23 mouse cellular contexts compared by ENCODE assay signal in the genomic region with DNA sequence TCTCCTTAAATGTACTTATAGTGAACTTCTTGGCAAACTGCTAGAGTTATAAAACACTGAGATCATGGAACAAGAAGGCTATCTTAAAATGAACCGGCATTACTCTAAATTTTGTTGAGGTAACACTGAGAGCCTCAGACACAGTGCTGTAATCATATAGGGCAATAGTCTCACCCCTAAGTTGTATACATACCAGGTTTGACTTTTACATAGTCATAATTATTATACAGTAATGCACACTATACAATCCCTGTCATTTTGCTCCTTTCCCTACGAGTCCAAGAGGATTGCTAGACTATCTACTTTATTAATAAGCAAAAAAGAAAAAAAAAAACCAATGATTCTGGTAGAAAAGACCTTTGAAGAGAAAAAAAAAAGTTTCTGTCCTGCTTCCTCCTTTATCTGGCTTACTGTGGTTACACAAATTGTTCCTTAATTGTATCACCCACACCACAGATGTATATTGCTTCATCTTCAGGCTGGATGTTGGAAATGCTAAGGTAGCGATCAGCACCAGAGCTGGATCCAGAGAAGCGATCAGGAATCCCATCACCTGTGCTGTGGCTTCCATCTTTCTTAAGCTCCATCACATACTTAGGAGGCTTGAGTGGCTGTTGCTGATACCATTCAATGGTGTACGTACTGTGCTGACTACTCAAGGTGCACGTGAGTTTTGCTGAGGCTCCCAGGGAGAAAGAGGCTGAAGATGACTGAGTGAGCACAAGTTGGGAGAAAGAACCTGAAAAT.
"Had no signal": no experiment of that assay in that cellular context is flagged by ENCODE, and none has a peak within 500 bp of the region (broad histone marks: within the 10 kb centered on the region; RNA-seq: fewer than 3 reads in every experiment).

No protein-coding gene starts in this region.

- ATAC-seq: liver, postnatal 0 days; lung, postnatal 0 days; midbrain, embryonic 16.5 days had no signal

- H3K9ac ChIP-seq: liver, embryonic 15.5 days; liver, postnatal 0 days; lung, embryonic 15.5 days; midbrain, embryonic 12.5 days; neural tube, embryonic 13.5 days; neural tube, embryonic 15.5 days; stomach, embryonic 15.5 days had no signal

- H3K4me3 ChIP-seq: liver, embryonic 15.5 days; lung, embryonic 15.5 days; midbrain, embryonic 10.5 days; midbrain, embryonic 12.5 days; myocyte; neural tube, embryonic 13.5 days; neural tube, embryonic 15.5 days; stomach, embryonic 15.5 days had no signal

- H3K4me2 ChIP-seq: liver, embryonic 15.5 days; lung, embryonic 15.5 days; midbrain, embryonic 12.5 days; neural tube, embryonic 13.5 days; neural tube, embryonic 15.5 days; stomach, embryonic 15.5 days had no signal

- H3K27me3 ChIP-seq: liver, embryonic 15.5 days; lung, embryonic 15.5 days; midbrain, embryonic 12.5 days; neural tube, embryonic 13.5 days; neural tube, embryonic 15.5 days; stomach, embryonic 15.5 days had no signal

- DNase-seq: liver, postnatal 0 days; lung, adult 2 months; lung, postnatal 14 days; midbrain, embryonic 14.5 days; retina, postnatal 1 day; right cerebral cortex, adult 18-20 months; right cerebral cortex, postnatal 25 days; right cerebral cortex, postnatal 4 days; thymus, adult 2 months; thymus, postnatal 25 days; thymus, postnatal 4 days had no signal

- H3K27ac ChIP-seq: liver, embryonic 15.5 days; lung, embryonic 15.5 days; macrophage; midbrain, embryonic 10.5 days; midbrain, embryonic 12.5 days; neural tube, embryonic 13.5 days; neural tube, embryonic 15.5 days; stomach, embryonic 15.5 days; stomach, postnatal 0 days had no signal

- H3K4me1 ChIP-seq: liver, embryonic 15.5 days; lung, embryonic 15.5 days; midbrain, embryonic 10.5 days; midbrain, embryonic 12.5 days; neural tube, embryonic 13.5 days; neural tube, embryonic 15.5 days; stomach, embryonic 15.5 days had no signal

- H3K9me3 ChIP-seq: liver, embryonic 15.5 days; lung, embryonic 15.5 days; midbrain, embryonic 10.5 days; neural tube, embryonic 13.5 days; neural tube, embryonic 15.5 days; stomach, embryonic 15.5 days had no signal

- H3K36me3 ChIP-seq: liver, embryonic 15.5 days; lung, embryonic 15.5 days; midbrain, embryonic 10.5 days; midbrain, embryonic 12.5 days; neural tube, embryonic 13.5 days; neural tube, embryonic 15.5 days; stomach, embryonic 15.5 days had no signal
